Mouse (Mus musculus) stomach, postnatal 0 days (tissue): ENCODE measurements at regions not wholly inside any gene's neighbourhood (a gene's known extent, or its start where the extent isn't known, plus 50 kb on each side); places are given as distances from the start of the nearest gene placed in this dataset.

Source experiments
- ATAC-seq: fragments of 200-750 bp; cut with Nextera tagmentation; 2 replicates; pipeline ENCODE4 v1.8.0; 2017; ENCODE audit not compliant: low FRiP score, low TSS enrichment
- DNase-seq: peaks from one replicate; pipeline ENCODE4 v3.0.0-alpha.2; 2016; ENCODE audit warnings: low spot score
- H3K27ac ChIP-seq: fragments of 300-500 bp; sonication (generic); replicated peaks from 2 replicates; pipeline ENCODE4 v1.5.1; 2014; ENCODE audit warnings: mild to moderate bottlenecking, control low read depth
- H3K27me3 ChIP-seq: fragments of 300-500 bp; sonication (generic); 2 replicates; pipeline ENCODE4 v1.6.1; 2014; ENCODE audit warnings: low read length; ENCODE audit not compliant: control insufficient read depth, insufficient read depth
- H3K36me3 ChIP-seq: fragments of 300-500 bp; sonication (generic); 2 replicates; pipeline ENCODE4 v1.6.1; 2014; ENCODE audit warnings: low read length, mixed read lengths; ENCODE audit not compliant: control insufficient read depth, insufficient read depth
- H3K4me1 ChIP-seq: fragments of 300-500 bp; sonication (generic); replicated peaks from 2 replicates; pipeline ENCODE4 v1.6.1; 2014; ENCODE audit warnings: antibody characterized with exemption; ENCODE audit not compliant: control insufficient read depth, insufficient read depth
- H3K4me2 ChIP-seq: fragments of 300-500 bp; sonication (generic); replicated peaks from 2 replicates; pipeline ENCODE4 v1.6.1; 2014; ENCODE audit warnings: low read depth, mild to moderate bottlenecking, control low read depth, moderate library complexity
- H3K4me3 ChIP-seq: fragments of 300-500 bp; sonication (generic); 2 replicates; pipeline ENCODE4 v1.5.1; 2014; ENCODE audit warnings: low read depth, low read length, control low read depth
- H3K9ac ChIP-seq: fragments of 300-500 bp; sonication (generic); 2 replicates; pipeline ENCODE4 v1.6.1; 2014; ENCODE audit warnings: mild to moderate bottlenecking, low read length, control low read depth, mixed read lengths
- H3K9me3 ChIP-seq: fragments of 300-500 bp; sonication (generic); 2 replicates; pipeline ENCODE4 v1.6.1; 2016; ENCODE audit warnings: low read length; ENCODE audit not compliant: control insufficient read depth
- CTCF ChIP-seq: IDR thresholded peaks from 2 replicates; pipeline ENCODE4 v1.5.1; 2016; ENCODE audit warnings: antibody characterized with exemption, low read depth, mild to moderate bottlenecking, moderate library complexity
- EP300 ChIP-seq: optimal IDR thresholded peaks from 2 replicates; pipeline ENCODE3; 2016; ENCODE audit warnings: antibody characterized with exemption
- WGBS: fragments of 180-500 bp; shearing (Covaris S2); extraction: QIAGEN DNeasy Blood & Tissue Kit; methylation state at CpG from one replicate; pipeline ENCODE4 v1.1.7; 2014; 5-methylcytosine and 5-hydroxymethylcytosine counted together

- DNase-seq (no peak), ATAC-seq (no peak)
- Histone ChIP-seq H3K36me3 (no peaks in the 10 kb centered on the region), H3K9me3 (no peaks in the 10 kb centered on the region), H3K4me1 (no peaks in the 10 kb centered on the region), H3K4me3 (no peak overlapping the region), H3K9ac (no peak overlapping the region), H3K27me3 (no peaks in the 10 kb centered on the region), H3K27ac (no peak overlapping the region), H3K4me2 (no peak overlapping the region)
- no peak for TF ChIP-seq EP300
- no peak for TF ChIP-seq CTCF
- 64% methylated on average over 6 of the region's 6 CpGs for WGBS
These were observed 87.0 kb downstream of the Gm5447 start for GRCm38 (mm10) chr13:31060916-31061431.

GRCm38 (mm10) chr13:31068343-31068742 is 94.3 kb downstream of the Gm5447 start:
- WGBS: 59% methylated on average over 2 of the region's 2 CpGs
- H3K9me3 ChIP-seq: no peaks in the 10 kb centered on the region
- H3K4me2 ChIP-seq: no peak overlapping the region
- ATAC-seq: no peak
- DNase-seq: no peak
- TF ChIP-seq EP300 (no peak), CTCF (no peak)
- H3K9ac ChIP-seq: no peak overlapping the region
- no peaks in the 10 kb centered on the region for H3K36me3 ChIP-seq
- no peaks in the 10 kb centered on the region for H3K27me3 ChIP-seq
- H3K4me3 ChIP-seq: no peak overlapping the region
- H3K4me1 ChIP-seq: no peaks in the 10 kb centered on the region
- H3K27ac ChIP-seq: no peak overlapping the region

DNA sequence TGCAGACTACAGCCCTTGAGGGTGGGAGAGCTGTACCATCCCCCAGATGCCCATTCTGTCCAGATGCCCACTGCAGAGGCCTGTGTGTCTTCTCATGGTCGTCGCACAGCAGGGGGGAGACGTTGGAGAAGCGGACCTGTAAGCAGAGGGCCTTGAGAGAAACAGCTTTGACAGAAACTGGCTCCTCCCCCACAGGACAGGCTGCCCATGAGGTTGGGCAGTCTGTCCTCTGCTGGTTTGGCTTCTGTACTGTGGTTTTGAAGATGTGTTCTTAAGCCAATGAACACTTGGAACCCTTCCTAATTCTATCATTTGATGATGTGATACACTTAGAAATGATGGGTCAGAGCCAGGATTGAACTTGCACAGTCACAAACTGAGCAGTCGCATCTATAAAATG is 102.5 kb downstream of the Gm5447 start:
- H3K4me1 ChIP-seq: no peaks in the 10 kb centered on the region
- WGBS: 42% methylated on average over 5 of the region's 5 CpGs
- H3K27ac ChIP-seq: no peak overlapping the region
- TF ChIP-seq CTCF (no peak), EP300 (no peak)
- H3K4me2 ChIP-seq: no peak overlapping the region
- no peak overlapping the region for H3K4me3 ChIP-seq
- H3K27me3 ChIP-seq: no peaks in the 10 kb centered on the region
- H3K9me3 ChIP-seq: no peaks in the 10 kb centered on the region
- no peaks in the 10 kb centered on the region for H3K36me3 ChIP-seq
- no peak overlapping the region for H3K9ac ChIP-seq
- ATAC-seq (no peak), DNase-seq (no peak)

DNA sequence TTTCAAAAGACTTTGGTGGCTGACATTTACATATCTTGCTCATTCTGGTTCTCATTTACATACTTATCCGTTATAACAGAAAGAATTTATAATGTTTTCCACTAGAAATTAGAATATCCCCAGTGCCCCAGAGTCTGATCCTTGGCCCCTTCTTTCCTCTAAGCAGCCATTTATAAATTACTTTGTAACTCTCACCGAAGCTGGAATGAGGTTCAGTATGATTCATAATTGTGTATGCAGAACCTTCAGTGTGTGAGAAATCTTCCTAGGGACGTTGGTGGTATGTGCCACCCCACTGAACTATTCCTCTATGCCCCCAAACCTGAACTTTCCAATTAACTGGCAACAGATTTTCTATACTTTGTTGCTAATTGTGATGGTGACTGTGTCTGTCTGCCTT is 104.7 kb downstream of the Gm5447 start:
- WGBS: 64% methylated on average over 3 of the region's 3 CpGs
- DNase-seq (no peak), ATAC-seq (no peak)
- TF ChIP-seq EP300 (no peak), CTCF (no peak)
- Histone ChIP-seq H3K9me3 (no peaks in the 10 kb centered on the region), H3K4me3 (no peak overlapping the region), H3K36me3 (no peaks in the 10 kb centered on the region), H3K4me1 (no peaks in the 10 kb centered on the region), H3K9ac (no peak overlapping the region), H3K27ac (no peak overlapping the region), H3K4me2 (no peak overlapping the region), H3K27me3 (no peaks in the 10 kb centered on the region)

GRCm38 (mm10) chr13:31080215-31080614 is 106.2 kb downstream of the Gm5447 start:
- H3K4me1 ChIP-seq: no peaks in the 10 kb centered on the region
- WGBS: 59% methylated on average over 4 of the region's 4 CpGs
- ATAC-seq (no peak), DNase-seq (no peak)
- H3K27me3 ChIP-seq: no peaks in the 10 kb centered on the region
- no peaks in the 10 kb centered on the region for H3K36me3 ChIP-seq
- no peak for TF ChIP-seq CTCF
- no peak for TF ChIP-seq EP300
- H3K9me3 ChIP-seq: no peaks in the 10 kb centered on the region
- no peak overlapping the region for H3K9ac ChIP-seq
- H3K27ac ChIP-seq: no peak overlapping the region
- H3K4me2 ChIP-seq: no peak overlapping the region
- no peak overlapping the region for H3K4me3 ChIP-seq

GRCm38 (mm10) chr13:31082448-31083140 is 108.6 kb downstream of the Gm5447 start:
- Histone ChIP-seq H3K27ac (no peak overlapping the region), H3K4me2 (no peak overlapping the region), H3K9me3 (no peaks in the 10 kb centered on the region), H3K36me3 (no peaks in the 10 kb centered on the region), H3K9ac (no peak overlapping the region), H3K4me3 (no peak overlapping the region), H3K27me3 (no peaks in the 10 kb centered on the region), H3K4me1 (no peaks in the 10 kb centered on the region)
- WGBS: 21% methylated on average over 13 of the region's 13 CpGs
- ATAC-seq (no peak), DNase-seq (peak; percentile 62)
- TF ChIP-seq CTCF (peak; percentile 90), EP300 (no peak)
